Mouse (Mus musculus) liver, embryonic 14.5 days (tissue): ENCODE measurements around the gene St3gal4.

Experiments used
- CTCF ChIP-seq: IDR thresholded peaks from 2 replicates; pipeline ENCODE4 v1.5.1; 2016; ENCODE audit warnings: antibody characterized with exemption, low read depth, control low read depth
- EP300 ChIP-seq: IDR thresholded peaks from 2 replicates; pipeline ENCODE4 v1.6.1; 2016; ENCODE audit warnings: antibody characterized with exemption, low read depth

GRCm38 (mm10) chr9:35105884-35106880, 12.9 kb downstream of the St3gal4 start:
- TF ChIP-seq CTCF = no peak
- TF ChIP-seq EP300 = peak; percentile 75
